Mouse (Mus musculus) erythroid progenitor cell, adult 5-6 weeks (primary cell): ENCODE results near the gene Lmo2. TPM values are rescaled to one million over a fixed set of nuclear protein-coding genes. Genes with fewer than 3 reads are reported as not detected.

ENCODE experiments used
- ATAC-seq: replicated peaks from 2 replicates; pipeline ENCODE4 v1.8.0; 2016; ENCODE audit warnings: moderate number of reproducible peaks, mild to moderate bottlenecking, moderate TSS enrichment, inconsistent platforms; ENCODE audit not compliant: poor library complexity, low FRiP score, severe bottlenecking
- total RNA-seq, 2 experiments: library from RNA; stranded (forward) in 1 of 2; stranded (reverse) in 1 of 2; fragments of 150-400 nt in 1 of 2; fragments of 186-747, 209-891 nt in 1 of 2; gene quantifications; 2 replicates each; pipeline versions ENCODE4 v1.2.3 to v1.2.4; 2015 to 2017; ENCODE audit warnings: low replicate concordance in 2 of 2

Gene Lmo2
- total RNA-seq, 2 experiments from 2014 or later = 362 to 633 TPM

DNA sequence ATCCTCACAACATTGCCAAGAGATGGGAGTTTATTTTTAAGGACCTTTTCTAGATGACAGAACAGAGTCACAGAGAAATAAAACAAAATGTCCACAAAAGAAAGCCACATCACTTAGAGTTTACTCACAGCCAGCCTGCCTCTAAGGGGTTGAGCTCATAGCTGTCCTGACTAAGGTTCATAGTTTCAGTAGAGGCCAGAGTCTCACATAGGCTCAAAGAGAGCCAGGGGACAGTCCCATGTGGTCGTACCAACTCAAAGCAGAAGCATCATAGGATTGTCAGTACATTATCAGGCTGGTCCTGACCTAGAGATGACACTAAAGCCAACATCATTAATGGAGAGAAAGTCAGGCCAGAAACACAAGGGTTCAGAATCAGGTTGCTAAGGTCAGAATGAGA, 19.2 kb upstream of the Lmo2 start:
- no peak for ATAC-seq

DNA sequence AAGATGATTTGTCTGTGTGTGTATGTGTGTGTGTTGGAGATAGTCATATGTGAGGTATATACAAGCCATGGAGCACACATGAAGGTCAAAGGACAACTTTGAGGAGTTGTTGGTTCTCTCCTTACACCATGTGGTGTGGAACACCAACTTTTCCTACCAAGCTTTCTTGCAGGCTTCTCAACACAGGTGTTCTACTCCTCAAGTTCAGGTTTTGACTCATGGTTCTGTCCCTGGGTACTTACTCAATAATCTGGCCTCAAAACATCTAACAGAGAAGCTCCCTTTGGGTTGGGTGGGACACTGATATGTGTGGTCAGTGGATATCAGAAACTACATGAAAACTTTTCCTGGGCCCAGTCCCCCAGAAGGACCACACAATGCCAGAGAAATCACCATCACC, 18.8 kb upstream of the Lmo2 start:
- no peak for ATAC-seq

DNA sequence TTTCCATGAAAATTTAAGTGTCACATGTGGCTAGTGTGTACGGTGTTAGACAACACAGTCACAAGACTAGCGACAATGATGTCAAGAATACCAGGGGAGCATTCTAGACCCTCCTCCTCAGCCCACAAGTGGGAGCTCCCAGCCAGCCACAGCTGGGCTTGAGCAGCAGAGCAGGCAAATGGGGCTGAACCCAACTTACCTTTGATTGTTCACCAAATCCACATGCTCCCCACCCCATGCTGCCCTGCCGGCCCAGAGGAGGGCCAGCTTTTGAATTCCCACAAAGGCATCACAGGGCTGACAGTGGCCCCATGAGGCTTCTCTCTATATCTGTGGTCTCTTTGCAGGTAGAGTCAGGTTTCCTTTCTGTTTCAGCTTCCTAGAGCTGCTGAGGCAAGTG, 16.7 kb upstream of the Lmo2 start:
- no peak for ATAC-seq

DNA sequence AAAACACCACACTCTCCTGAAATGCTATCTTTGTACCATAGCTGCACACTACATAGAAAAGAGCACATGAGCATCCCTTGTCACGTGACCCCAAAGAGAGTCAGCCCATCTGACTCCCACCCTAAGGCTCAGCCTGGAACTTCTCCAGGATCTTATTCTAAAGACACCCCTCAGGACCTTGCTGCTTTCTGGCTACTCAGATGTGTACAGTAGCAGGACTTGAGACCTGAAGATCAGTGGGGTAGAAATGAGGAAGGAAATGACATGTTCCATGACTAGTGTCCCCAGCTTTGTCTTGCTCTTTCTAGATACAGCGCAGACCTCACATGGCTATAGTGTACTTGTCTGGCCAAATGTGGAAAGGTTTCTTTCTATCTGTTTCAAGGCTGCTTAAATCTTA, 12.9 kb upstream of the Lmo2 start:
- ATAC-seq = 0 out of 2 replicates have a peak, but pooled peaks have one; percentile 25

DNA sequence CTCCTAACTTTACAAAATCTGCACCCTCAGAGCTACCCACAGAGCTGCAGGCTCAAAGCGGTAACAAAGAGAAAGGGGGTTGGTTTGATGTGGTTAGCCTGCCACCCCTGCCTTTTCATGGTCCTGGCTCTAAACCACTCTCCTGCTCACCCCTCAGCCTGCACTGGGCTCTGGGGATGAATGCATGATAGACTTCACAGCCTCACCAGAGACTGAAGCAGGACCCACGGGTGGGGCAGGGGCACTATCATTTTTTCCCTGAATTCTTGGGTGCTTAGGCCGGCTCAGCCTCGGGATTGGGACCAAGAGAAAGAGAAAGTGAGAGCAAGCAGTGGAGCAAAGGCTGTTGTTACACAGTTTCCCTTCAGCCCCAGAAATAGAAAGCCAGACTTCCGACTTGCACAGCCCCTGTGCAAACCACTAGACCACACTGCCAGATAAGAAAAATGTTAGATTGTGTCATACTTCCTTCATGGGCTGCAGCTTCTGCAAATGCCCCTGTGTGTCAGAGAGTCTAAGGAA, 12.2 kb upstream of the Lmo2 start:
- no peak for ATAC-seq

DNA sequence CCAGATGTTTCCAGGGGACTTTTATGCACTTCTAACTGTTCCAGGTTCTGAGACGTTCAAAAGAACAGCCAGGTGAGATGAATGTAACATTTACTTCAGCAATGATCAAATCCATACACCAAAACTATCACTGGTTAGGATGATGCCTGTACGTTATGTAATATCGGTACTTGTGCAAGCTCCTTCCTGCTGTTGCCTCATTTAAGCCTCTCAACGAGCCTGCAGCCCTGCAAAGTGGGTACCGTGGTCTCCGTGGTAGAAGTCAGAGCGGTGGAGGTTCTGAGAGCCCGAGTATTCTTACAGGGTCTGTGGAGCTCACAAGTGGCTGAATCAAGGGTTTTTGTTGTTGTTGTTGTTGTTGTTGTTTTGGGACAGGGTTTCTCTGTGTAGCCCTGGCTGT, 10.9 kb upstream of the Lmo2 start:
- no peak for ATAC-seq

DNA sequence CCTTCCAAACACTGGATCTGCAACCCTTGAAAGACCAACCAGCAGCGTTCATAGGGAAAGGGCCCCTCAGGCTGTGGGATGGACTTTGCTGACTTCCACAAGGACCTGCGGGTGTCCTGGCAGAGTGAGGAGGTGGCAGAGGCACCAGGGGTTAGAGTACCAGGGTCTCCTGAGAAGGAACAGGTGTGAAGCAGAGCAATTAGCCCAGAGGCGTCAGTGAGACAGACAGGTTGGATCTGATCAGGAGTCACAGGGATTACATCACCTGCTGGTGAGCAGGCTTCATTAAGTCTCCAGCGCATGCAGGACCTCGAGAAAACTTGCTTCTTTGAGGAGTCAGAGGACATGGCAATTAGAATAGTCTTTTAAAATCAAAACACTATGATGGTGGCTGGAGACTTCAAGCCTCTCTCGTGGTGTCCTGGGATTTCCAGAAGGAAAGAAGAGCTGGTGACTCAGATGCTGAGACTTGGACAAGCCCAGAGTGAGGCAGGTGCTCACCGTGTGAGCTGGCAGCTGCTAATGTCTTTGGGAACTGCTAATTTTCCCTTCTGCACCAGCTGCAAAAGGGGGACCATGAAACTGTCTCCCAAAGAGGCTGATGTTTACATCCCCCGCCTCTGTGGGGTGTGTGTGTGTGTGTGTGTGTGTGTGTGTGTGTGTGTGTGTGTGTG, 9.7 kb upstream of the Lmo2 start:
- no peak for ATAC-seq

DNA sequence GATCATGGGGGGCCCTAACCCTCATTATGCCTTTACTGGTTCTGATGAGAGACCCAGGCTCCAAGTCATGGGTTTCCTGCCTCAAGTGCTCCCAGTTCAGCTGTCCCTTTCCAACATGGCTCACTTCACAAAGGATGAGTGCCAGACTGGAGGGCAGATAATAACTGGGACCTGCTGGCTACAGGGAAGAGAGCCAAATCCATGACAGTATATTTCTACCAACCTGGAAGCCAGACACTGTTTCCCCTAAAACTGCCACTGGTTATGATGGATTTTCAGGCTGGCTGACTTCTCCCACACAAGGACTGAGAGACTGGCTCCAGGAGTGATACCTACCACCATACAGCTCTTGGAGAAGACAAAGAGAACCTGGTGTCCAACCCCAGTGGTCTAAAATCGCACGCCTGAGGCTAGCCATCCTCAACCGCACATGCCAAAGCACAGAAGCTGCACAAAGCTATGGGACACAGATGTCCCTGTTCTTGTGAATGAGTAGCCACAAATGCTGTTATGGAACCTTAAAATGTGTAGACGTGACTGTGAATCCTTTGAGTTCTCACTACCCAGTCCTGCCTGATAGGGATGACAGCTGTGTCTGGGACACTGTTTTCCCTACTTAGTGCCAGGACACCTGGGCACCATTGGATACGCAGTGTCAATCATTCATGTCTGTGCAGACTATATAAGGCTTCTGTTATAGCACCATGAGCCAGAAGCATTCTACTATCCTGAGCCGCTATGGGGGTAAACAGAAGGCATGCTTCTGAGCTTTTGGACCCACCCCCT, 4.5 kb upstream of the Lmo2 start:
- ATAC-seq = no peak

DNA sequence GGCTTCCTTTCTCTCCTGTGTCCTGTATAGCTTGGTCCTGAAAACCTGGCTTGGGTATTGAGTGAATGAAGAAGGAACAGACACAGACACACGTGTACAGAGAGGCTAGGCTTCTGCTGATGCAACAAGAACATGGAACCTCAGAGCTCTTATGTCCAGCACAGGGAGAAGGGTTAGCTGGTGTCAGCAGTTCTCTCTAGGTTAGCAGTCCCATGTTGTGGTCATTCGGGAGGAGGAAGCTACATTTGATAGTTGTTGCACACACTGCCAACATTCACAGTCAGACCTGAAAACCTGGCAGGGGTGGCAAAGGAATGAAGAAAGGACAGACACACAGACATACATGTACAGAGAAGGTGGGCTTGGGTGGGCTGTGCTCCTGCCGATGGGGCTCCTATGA, 2.1 kb upstream of the Lmo2 start:
- ATAC-seq = no peak

DNA sequence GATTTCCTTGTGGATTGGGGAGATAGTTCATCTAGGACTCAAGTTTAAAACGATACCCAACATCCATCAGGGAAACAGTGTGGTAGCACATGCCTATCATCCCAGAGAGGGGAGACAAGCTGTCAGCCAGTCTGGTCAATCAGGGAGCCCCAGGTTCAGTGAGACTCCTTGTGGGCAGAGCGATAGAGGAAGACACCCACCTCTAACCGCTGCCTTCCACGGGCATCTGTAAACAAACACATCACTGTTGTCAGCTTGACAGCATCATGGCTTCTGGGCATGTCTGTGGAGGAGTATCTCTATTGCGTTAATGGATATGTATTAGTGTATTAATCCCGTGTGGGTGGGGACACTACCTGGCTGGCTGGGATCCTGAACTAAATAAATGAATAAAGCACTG, 919 bp upstream of the Lmo2 start:
- peak; percentile 79 for ATAC-seq

DNA sequence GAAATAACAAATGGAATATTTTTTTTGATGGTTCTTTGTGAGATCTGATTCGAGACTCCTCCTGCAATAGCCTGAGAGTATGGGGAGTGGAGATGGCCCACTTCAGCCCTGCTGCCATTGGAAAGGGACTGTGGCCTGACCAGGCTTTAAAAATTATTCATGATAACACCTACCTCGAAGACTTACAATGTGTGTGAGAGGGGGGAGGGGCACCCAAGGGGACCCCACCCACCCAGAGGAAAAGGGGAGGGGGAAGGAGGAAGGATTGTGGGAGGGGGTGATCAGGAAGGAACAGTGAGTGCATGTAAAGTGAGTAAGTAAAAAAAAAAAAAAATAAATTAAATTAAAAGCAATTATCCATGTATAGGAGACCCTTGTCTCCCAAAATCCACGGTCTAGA, 848 bp downstream of the Lmo2 start:
- no peak for ATAC-seq

DNA sequence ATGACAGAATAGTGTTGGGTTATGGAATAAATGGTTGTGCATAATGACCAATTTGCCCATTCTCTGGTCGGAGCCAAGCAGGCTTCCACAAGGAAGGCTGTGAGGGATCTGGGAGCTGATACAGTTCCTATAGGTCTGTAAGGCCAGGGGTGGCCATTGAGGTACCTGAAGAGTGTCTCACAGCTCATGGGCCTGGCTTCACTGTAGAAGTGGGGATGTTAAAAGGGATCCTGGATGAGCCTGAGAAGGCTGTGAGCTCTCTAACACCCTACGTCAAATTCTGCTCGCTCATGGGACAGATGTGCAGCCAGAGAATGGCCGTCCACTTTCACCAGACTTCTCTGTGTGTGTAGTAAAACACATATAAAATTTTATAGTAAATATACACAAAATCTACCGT, 1.3 kb downstream of the Lmo2 start:
- no peak for ATAC-seq

DNA sequence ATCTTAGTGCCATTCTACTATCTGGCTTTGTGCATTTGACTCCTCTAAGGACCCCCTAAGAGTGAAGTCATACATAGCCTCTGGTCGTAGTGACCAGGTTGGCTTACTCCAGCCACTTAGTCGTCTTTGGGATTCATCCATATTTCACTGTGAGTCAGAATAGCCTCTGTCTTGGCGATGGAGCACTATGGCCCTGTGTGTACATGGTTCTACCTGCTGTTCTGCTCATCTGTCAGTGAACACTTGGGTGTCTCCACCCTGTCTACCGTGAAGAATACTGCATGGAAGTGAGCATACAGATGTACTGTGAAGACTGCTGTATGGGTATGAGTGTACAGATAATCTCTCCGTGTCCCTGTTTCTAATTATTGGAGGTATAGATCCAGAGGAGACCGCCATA, 1.8 kb downstream of the Lmo2 start:
- peak; percentile 36 for ATAC-seq

DNA sequence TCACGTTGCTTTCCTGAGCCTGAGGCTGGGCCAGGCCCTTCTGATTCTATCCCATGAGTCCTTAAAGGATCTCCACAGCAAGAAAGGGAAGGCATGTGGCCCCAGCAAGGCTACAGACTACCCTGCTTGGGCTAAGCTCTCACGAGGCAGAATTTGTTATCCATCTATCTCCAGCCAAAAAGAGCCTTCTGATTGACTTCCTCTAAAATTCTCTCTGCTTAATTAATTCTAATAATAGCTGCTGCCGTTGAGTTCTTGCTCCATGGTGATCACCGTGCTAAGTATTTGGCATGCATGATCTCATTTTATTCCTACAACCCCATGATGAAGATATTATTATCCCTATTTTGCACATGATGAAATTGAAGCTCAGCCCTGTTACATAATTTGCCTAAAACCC, 4.6 kb downstream of the Lmo2 start:
- no peak for ATAC-seq

DNA sequence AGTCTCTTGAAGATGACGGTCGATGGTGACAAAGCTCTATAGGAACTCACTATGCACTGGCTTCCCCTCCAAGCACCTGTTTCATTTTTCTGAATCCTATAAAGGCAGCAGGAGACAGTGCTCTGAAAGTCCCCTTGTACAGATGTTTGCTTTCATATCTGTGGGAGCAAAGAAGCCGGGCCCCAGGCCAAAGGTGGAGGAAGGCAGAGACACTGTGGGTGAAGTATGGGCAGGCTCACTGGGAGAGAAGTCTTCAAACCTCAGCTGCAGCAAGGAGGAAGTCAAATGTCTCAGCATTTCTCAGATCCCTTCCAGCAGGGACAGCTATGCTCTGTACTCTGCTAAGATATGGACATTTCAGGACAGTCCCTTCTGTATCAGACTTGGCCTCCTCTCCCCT, 7.6 kb downstream of the Lmo2 start:
- no peak for ATAC-seq

DNA sequence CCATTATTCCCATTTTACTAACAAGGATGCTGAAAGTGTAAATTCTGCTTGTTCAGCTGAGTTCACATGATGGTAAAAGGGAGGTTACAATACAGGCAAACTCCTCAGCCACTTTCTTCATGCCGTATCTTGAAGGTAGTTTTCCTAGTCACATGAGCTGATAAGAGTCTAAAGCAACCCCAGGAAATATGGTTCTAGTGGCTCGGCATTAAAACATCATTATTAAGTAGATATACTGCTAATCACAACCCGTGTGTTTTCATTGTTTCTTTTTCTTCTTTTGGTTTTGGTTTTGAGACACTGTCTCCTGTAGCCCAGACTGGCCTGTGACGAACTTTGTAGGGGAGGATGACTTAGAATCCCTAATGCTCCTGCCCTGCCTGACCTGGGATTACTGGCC, 10.4 kb downstream of the Lmo2 start:
- 0 out of 2 replicates have a peak, but pooled peaks have one; percentile 30 for ATAC-seq

DNA sequence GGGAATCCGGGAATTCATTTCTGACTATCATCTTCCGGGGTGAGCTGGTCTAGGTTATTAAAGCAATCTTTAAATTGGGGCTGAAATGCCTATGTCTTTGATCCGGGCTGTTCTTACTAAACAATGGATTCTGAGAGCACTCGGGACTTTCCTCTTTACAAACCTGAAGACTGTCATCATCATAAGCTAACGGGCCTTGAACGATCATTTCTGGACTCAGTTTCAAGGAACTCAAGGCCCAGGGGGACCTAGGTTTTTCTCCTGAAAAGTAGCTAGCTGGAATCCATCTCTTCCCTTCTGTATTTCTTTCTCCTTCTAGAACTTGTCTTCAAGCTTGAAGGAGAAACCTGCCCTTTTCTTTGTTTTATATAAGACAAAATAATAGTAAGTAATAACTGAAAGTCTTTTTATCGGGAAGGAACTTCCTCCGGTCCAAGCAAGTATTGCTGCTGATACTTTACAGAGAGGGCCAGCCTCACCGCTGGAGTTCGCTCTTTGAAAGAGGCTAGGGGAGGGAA, 11.2 kb downstream of the Lmo2 start:
- no peak for ATAC-seq

DNA sequence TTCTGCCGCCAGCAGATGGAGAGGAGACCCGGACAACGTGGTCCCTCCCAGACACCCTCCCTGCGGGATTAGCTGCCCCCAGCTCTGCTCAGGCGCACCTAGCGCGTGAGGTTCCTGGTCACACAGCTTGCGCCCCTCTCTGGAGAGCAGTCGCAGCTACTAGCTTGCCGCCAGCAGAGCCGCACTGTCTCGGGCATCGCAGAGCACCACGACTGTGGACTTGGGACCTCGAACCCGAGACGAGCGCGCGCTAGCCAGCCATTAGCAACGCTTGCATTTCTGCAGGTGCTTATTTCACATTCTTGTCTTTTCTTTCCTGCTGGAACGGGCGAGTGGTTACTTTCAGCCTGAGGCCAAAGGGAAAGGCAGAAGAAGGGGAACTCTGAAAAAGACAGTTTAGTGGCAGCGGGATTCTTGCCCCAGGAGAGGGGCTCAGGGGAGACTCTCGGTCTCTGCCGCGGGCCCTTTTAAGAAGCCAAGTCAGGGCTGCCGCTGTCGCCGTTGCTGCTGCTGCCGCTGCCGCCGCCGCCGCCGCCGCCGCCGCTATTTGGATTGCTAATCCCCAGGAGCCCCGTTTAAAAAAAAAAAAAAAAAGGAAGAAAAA, 11.8 kb downstream of the Lmo2 start:
- ATAC-seq = peak; percentile 77

DNA sequence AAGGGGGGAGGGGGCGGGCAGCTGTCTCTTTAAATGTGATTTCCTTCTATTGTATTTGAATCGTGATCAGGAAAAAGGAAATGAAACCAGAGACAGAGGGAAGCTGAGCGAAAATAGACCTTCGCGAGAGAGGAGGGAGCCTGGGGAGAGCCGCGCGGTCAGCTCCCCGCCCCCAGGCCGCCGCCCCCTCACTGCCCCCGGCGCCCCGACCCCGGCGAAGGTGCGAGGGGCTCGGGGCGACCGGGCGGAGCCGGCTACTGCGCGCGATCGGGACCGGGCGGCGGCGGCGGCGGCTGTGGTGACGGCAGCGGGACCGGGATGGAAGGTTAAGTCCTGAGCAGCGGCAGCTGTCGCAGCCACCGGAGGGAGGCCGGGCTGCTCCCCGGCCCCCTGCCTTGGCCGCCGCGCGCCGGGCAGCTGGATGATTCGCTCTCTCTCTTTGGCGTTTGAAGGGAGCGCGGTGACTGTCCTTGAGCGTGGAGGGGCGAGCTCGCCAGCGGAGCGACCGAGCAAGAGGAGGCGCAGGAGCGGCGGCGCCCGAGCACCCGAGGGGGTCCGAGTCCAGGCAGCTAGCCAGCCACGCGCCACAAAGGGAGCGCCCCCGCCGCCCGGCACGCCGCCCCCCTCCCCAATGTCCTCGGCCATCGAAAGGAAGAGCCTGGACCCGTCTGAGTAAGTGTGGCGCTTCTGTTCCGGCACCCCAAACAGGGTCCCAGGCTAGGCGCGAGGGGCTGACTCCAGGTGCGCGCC, 12.4 kb downstream of the Lmo2 start:
- ATAC-seq = no peak
